Mouse (Mus musculus) liver, postnatal 0 days (tissue): ENCODE measurements at regions not wholly inside any gene's neighbourhood (a gene's known extent, or its start where the extent isn't known, plus 50 kb on each side); places are given as distances from the start of the nearest gene placed in this dataset.

ENCODE experiments used
- CTCF ChIP-seq: sonication (generic); IDR thresholded peaks from 2 replicates; pipeline ENCODE4 v1.5.1; 2016; ENCODE audit warnings: antibody characterized with exemption, low read depth
- EP300 ChIP-seq: IDR thresholded peaks from 2 replicates; pipeline ENCODE4 v1.6.1; 2016; ENCODE audit warnings: antibody characterized with exemption, low read depth, mild to moderate bottlenecking

DNA sequence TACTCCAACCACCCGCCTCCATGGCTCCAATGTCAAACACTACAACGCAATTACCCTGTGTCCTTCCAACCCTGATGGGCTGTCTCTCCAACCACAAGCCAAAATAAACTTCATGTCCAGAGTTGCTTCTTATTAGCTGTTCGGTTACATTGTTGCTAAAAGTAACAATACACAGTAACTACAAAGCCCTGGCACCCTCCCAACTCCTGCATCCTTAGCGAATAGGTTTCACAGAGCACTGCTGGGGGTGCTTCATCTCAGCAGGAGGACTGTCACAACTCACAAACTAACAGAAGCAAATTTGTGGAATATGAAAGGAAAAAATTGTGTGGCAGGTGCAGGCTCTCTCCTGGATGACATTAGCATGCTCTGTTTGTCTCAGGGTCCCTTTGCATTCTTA, 238.1 kb downstream of the Cpe start:
- no peak for TF ChIP-seq EP300
- no peak for TF ChIP-seq CTCF
